Mouse (Mus musculus) right cerebral cortex, adult 2 months (tissue): ENCODE measurements around the gene Mex3b.

Experiments used
- DNase-seq, 2 experiments: peaks; one replicate each; pipeline ENCODE4 v3.0.0; 2021 to 2022; ENCODE audit warnings: low spot score in 2 of 2

The Mex3b gene

DNA sequence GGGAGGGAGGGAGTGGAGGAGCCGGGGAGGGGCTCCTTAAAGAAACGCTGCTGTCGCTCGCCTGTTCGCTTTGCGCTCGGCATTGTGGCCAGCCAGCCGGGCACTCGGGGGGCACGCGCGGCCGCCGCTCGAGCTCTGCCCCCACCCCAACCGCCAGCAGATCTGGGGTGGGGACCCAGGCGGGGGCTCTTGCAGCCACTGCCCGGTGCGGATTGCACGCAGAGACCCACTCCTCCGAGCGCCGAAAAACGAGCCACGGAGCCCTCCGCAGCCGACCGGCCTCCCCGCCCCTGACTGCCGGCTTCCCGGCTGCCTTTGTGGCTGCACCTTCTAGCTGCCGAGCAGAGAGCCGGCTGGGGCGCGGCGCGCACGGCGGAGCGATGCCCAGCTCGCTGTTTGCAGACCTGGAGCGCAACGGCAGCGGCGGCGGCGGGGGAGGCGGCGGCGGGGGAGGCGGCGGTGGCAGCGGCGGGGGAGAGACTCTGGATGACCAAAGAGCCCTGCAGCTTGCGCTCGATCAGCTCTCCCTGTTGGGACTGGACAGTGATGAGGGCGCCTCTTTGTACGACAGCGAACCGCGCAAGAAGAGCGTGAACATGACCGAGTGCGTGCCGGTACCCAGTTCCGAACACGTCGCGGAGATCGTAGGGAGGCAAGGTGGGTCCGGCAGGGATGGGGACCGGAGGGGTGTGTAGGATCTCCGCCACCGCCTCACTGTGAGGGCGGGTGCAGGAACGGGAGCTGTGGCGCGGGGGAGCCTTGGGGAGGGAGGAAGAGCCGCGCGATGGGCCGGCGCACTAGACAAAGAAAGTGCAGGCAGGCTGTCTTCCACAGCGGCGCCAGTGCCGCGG, at the start of gene Mex3b:
TSS of gene Mex3b (plus strand) at position 63 of the 851 bp plus-strand sequence.
- peak; percentile 71 to 75 for DNase-seq

- no peak for DNase-seq
These were observed 47.6 kb upstream of the Mex3b start for GRCm38 (mm10) chr7:82819541-82819940.

DNA sequence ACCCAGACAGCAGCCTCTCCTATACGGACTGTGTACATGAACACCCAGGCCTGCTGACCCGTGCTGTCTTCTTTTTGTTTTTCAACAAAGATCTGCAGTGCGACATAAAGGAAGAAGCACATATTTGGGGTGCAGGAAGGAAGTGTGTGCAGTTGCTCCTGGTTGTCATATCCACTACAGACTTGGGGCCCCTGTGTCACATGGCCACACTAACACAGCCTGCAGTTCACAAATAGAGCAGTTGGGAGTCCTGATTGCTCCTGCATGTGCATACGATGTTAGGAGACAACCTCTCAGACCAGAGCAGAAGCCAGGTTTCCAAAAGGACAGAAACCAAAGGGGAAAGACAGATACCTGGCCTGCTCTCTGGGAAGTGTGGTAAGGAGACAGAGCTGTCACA, 46.5 kb upstream of the Mex3b start:
- DNase-seq: no peak

GRCm38 (mm10) chr7:82821501-82821900, 45.6 kb upstream of the Mex3b start:
- DNase-seq: no peak

DNA sequence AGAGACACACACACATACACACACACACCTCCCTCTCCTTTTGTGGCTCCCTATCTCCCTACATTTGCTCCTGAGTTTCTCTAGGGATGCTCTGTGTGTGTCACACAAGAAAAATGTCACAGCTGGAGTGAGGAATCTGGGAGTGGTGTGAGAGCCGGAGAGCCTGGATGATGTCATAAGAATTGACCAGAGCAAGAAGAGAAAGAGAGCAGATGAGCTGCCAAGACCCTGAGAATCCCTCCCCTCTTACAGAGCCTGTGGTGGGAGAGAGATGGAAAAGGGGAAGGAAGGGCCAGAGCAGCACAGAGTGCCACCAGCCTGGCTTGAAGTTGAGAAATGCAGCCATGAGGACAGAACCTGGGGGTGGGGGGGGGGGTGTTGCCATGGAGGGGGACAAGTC, 44.6 kb upstream of the Mex3b start:
- DNase-seq: no peak

DNA sequence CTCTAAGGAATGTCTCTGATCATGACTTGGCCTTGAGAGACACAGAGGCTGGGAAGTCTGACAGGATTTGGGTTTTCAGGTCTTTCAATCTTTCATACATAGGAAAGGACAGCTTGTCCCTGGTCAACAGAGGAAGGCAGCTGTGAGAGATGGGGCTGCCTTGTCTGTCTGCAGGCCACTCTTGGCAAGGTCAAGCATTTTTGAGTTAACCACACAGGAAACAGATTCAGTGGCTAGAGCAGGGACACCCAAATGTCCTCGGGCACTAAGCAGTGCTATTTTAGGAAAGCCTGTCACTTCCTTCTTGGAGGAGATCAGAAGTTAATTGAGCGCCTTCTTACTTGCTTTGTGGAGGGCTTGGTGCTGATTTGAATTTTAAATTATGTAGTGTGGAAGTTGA, 38.9 kb upstream of the Mex3b start:
- DNase-seq: no peak

- DNase-seq: no peak
These were observed 37.6 kb upstream of the Mex3b start for GRCm38 (mm10) chr7:82829516-82829915.

DNA sequence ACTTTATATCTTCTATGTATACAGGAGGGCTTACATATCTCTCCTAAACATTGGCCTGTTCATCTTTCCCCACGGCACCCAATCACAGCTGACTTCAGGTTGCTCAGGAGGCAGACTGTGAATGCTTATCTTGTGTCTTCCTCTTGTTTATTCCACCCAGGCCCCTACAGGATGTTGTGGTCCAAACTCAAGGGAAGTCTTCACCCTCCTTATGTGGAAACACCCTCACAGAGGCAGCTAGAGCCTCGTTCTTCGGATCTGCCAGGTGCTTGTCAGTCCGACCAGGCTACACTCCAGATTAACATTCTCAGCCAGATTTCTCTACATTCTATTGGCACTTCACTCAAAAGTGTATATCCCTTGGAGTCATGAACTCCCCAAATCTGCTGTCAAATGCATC, 32.7 kb upstream of the Mex3b start:
- DNase-seq: no peak

DNA sequence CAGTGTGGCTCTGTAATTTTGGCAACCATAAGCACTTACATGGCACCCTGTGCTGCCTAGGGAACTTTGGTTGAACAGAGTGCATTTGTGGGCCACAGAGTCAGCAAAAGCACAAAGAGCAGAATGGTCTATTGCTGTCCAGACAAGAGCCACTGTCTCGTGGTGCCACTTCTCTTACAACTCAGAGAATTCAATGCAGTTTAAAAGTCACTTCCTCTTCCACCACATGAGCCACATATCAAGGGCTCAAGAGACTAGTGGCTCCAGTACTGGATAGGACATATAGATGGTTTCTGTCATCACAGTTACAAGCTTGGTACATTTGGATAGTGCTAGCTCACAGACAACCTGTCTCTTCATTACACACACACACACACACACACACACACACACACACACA, 28.7 kb upstream of the Mex3b start:
- no peak for DNase-seq

DNA sequence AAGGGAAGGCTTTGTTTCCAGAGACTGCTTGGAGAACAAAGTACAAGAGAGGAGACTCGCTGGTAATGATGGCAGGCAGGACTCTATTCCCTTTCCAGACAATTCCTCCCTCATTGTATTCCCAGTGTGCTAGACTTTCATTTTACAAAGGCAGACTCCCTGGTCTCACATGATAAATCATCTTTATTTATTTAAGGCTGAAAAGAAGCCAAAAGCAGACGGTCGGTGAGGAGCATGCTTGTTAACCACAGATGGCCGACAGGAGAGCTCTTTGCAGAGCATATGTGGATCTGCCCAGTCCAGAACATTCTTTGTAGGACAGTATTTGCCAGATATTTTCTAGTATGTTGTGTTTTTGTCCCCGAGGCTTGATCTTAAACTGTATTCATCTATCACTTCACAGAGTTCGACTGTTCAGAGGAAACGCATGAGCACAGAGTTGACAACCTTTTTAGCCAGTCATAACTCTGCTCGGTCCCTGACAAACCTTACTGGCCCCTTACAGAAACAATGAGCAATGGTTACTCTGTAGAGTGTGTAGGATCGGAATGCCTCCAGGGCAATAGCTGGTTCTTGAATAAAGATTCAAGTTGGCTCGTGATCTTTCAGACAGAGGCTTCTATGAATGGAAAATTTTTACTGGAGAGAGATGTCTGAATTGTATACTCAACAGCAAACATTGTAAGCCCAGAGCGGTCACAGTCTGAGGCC, 28.0 kb upstream of the Mex3b start:
- no peak for DNase-seq

GRCm38 (mm10) chr7:82842222-82842920, 24.8 kb upstream of the Mex3b start:
- DNase-seq: no peak

- no peak for DNase-seq
These were observed 16.4 kb upstream of the Mex3b start for GRCm38 (mm10) chr7:82850756-82851155.

GRCm38 (mm10) chr7:82851670-82852069, 15.5 kb upstream of the Mex3b start:
- no peak for DNase-seq

DNA sequence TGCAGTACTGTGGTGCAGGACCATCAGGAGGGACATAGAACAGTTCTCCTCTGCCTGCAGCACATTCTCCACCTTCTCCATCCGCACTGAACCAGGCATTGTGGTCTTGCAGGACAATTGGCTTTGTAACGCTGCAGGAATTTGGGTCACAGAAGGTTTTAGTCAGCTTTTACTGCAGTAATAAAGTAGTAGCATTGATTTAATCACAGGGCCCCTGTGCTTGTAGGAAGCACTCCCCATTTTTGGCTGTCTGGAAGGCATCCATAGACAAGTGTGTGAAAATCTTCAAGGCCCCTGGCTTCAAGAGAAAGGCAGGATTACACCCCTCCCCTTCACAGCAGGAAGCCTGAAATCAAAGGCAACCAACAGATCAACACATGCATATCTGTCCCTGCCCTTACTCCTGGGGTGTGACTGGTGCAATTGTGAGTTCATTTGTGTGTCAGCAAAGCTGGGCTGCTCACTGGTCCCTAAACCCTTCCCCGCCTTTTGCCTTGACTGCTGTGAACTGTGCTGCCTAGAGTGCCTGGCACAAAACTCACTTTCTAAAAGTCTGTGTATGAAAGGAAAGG, 12.9 kb upstream of the Mex3b start:
- no peak for DNase-seq

- no peak for DNase-seq
These were observed 8.5 kb upstream of the Mex3b start for GRCm38 (mm10) chr7:82858611-82859010.

- no peak for DNase-seq
These were observed 6.5 kb upstream of the Mex3b start for GRCm38 (mm10) chr7:82860626-82861025.

DNA sequence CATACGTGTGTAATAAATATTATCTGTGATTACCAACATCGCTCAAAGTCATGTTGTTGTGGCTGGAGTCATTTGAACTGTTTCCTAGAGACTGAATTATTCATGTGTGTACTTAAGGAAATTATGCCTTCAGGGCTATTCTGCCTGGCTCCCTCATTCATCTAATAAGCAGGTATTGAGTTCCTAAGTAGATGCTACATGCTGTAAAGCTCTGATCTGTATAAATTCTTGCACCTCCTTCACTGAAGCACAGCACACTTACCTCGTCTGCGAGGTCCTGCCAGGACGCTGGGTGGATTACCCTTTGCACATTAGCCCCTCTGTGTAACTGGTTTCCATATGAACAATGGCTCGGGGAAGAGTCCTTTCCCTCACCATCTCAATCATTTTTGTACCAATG, 3.8 kb upstream of the Mex3b start:
- DNase-seq: no peak

- DNase-seq: no peak
These were observed 2.7 kb upstream of the Mex3b start for GRCm38 (mm10) chr7:82864260-82864990.

- peak in 1 of 2 experiments; percentile 7 for DNase-seq
These were observed 2.0 kb upstream of the Mex3b start for GRCm38 (mm10) chr7:82864991-82865771.

DNA sequence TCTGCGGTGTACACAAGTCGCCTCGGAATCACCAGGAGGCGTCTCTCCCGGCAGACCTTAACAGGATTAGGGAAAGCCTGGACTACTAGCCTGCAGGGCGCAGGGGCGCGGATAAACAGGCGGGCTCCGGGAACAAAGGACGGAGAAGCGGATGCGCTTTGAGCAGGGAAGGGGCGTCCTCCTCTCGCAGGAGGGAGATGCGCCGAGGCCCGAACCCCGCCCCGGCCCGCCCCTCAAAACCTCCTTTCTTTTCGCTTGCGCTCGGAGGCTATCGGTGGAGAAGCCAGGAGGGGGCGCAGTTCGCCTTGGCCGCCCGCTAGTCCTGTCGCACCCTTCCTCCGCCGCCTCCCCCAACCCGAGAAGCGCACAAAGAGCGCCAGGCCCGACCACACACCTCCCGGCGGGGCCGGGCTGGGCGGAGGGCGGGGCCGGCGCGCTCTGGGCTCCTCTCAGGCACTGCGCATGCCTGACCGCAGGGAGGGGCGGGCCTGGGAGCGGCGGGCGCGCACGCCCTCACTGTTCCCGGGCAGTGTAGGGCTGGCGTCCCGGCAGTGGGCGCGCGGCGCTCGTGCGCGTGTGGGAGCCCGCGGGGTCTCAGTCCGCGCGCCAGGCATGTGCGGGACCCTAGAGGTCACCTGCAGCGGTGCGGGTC, 1.2 kb upstream of the Mex3b start:
- peak; percentile 97 to 98 for DNase-seq
